Mouse (Mus musculus): ENCODE measurements around the gene Fsd2. TPM values are rescaled to one million over a fixed set of nuclear protein-coding genes. Genes with fewer than 3 reads are reported as not detected.

The Fsd2 gene
- polyA plus RNA-seq, 1 experiment = 18.0 TPM

DNA sequence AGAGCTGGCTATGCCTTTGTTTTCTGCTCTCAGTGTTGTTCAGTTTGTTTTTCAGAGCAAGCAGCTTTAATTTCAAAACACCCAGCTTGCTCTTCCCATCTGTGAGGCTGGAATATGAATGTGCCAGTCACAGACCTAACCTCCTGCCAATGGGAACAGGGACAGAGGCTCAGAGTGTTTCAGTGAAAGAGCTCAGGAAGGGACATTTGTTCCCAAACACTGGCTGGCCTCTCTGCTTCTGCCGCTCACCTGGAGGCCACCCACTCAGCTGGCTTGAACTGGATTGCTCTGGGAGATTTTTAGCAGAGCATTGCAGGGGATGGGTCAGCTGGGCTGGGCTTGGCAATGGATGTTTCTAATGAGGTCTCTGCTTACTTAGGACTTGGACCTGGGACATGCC lies 25.7 kb downstream of the Fsd2 start:
- H3K4me3 ChIP-seq (ENCODE audit: insufficient read depth, low read depth, low read length) = no peak overlapping the region
- peaks cover 14% of the 10 kb centered on the region for H3K4me1 ChIP-seq (ENCODE audit: control insufficient read depth, insufficient read depth, insufficient read length, low read length)
- peak overlapping the region; percentile 49 for H3K27ac ChIP-seq (replicated peaks; ENCODE audit: low read depth, low read length)

DNA sequence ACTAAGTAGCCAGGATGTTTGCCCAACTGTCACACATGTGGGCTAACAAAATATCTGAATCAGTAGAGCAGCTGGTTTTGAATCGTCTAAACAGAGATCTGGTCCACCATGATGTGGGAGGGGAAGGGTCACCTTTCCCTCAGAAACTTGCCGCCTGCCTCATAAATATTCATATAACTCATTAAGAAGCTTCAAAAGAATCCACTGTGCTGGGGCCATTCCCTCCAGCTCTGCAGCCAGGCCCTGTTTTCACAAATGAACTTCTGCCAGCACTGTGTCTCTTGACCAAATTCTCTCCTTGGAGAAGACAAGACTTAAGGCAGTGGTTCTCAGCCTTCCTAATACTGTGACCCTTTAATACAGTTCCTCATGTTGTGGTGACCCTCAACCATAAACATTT lies 27.2 kb downstream of the Fsd2 start:
- Histone ChIP-seq H3K4me3 (ENCODE audit: insufficient read depth, low read depth, low read length) (no peak overlapping the region), H3K4me1 (ENCODE audit: control insufficient read depth, insufficient read depth, insufficient read length, low read length) (peaks cover 14% of the 10 kb centered on the region)

DNA sequence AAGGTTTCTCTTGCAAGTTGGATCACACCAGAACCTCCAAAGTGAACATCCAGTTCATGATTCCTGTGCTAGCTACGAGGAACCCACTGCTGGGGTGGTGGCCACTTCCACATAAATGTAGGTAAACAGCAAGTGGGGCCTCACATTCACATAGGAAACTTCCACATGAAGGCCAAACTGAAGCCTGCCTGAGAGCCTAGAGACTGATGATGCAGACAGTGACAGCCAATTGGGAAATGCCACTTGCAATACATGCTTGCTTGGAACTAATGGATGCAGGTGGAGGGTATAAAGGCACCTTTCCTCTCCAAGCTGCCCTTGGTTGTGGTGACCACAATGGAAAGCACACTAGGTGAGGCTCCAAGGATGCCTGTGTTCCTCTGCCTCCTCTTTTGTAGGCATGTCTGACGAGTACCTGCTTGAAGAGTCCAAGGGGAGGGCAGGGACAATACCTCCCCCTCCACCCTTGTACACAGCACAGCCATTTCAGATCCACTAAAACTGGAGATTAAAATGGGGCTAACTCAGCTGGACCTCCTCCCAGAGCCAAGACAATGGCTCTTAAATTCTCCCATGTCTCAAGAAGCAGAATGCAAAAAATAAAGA lies 28.6 kb downstream of the Fsd2 start:
- H3K4me1 ChIP-seq (ENCODE audit: control insufficient read depth, insufficient read depth, insufficient read length, low read length) = peaks cover 12% of the 10 kb centered on the region
- H3K27ac ChIP-seq (replicated peaks; ENCODE audit: low read depth, low read length) = no peak overlapping the region
- no peak overlapping the region for H3K4me3 ChIP-seq (ENCODE audit: insufficient read depth, low read depth, low read length)

More for the DNA sequence above, 27.2 kb downstream of the Fsd2 start:
- H3K27ac ChIP-seq (replicated peaks; ENCODE audit: low read depth, low read length) = no peak overlapping the region

DNA sequence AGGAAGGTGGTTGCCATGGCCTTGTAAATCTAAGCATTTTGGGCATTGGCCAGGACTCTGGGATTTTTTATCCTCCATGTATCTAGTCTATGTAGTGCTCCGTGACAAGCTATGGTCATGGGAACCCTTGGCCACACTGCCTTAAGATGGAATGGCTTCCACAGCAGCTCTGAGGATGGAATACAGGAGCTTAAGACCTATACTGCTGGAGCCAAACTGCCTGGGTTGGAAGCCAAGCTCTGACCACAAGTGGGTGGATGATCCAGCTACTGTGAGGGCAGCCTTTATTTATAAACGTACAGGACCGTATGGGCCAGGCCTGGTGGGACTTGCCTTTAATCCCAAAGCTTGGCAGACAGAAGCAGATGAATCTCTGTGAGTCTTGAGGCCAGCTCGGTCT lies 30.3 kb downstream of the Fsd2 start:
- no peak overlapping the region for H3K27ac ChIP-seq (replicated peaks; ENCODE audit: low read depth, low read length)
- H3K4me3 ChIP-seq (ENCODE audit: insufficient read depth, low read depth, low read length) = no peak overlapping the region
- peaks cover 4% of the 10 kb centered on the region; the same call in 1 of the 2 replicates for H3K4me1 ChIP-seq (ENCODE audit: control insufficient read depth, insufficient read depth, insufficient read length, low read length)

DNA sequence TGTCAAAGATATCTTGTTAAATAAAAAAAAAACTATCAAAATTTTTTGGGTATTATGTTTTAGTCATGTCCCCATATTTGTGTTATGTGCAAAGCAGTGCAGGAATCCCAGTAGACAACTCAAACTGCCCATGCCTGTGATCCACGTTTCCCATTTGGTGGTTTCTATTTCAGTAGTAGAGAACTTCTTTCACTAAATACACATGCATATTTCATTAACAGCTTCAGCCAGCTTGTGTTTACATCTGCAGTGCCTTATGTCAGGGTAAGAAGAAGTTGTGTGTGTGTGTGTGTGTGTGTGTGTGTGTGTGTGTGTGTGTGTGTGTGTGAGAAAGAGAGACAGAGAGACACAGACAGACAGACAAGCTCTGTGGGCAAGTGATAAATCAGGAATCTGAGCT lies 35.3 kb downstream of the Fsd2 start:
- H3K27ac ChIP-seq (replicated peaks; ENCODE audit: low read depth, low read length) = no peak overlapping the region
- no peak overlapping the region for H3K4me3 ChIP-seq (ENCODE audit: insufficient read depth, low read depth, low read length)

DNA sequence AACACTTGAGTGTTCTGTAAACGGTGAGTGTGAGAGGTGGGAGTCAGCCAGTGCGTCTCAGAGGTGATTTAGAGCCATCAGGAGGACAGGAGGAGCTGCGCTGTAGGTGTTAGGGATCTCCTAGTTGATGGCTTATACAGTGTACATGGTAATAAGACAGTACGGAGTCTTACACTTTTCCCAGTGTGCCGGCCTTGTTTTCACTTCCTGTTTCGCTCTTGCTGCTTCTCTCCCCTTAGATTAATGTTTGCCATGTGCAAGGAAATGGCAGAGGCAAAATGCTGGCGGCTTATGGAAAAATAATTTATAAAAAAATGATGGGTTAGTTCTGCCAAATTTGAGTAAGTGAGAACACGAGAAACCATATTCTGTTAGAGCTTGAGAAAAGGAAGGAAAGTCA lies 37.8 kb downstream of the Fsd2 start:
- H3K4me1 ChIP-seq (ENCODE audit: control insufficient read depth, insufficient read depth, insufficient read length, low read length) = no peaks in the 10 kb centered on the region
- H3K27ac ChIP-seq (replicated peaks; ENCODE audit: low read depth, low read length) = no peak overlapping the region
- no peak overlapping the region for H3K4me3 ChIP-seq (ENCODE audit: insufficient read depth, low read depth, low read length)

More for the DNA sequence above, 35.3 kb downstream of the Fsd2 start:
- H3K4me1 ChIP-seq (ENCODE audit: control insufficient read depth, insufficient read depth, insufficient read length, low read length) = no peaks in the 10 kb centered on the region

DNA sequence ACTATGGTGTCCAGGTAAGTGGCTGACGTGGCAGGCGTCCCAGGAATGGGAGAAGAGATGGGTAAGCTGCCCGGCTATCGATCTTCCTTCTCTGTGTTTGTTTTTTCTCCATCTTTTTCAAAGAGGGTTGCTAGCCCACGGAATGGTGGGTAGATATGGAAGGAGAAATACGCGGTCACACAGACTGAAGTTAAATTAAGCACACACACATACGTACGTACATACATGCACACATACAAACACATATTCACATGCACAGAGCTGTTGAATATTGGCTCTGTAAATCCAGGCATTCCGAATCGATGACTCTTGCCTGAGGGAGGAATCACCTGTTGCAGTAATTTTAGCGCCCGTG lies 43.1 kb downstream of the Fsd2 start:
- peak overlapping the region; percentile 88 for H3K4me3 ChIP-seq (ENCODE audit: insufficient read depth, low read depth, low read length)
- H3K4me1 ChIP-seq (ENCODE audit: control insufficient read depth, insufficient read depth, insufficient read length, low read length) = no peaks in the 10 kb centered on the region
- peak overlapping the region; percentile 80 for H3K27ac ChIP-seq (replicated peaks; ENCODE audit: low read depth, low read length)

DNA sequence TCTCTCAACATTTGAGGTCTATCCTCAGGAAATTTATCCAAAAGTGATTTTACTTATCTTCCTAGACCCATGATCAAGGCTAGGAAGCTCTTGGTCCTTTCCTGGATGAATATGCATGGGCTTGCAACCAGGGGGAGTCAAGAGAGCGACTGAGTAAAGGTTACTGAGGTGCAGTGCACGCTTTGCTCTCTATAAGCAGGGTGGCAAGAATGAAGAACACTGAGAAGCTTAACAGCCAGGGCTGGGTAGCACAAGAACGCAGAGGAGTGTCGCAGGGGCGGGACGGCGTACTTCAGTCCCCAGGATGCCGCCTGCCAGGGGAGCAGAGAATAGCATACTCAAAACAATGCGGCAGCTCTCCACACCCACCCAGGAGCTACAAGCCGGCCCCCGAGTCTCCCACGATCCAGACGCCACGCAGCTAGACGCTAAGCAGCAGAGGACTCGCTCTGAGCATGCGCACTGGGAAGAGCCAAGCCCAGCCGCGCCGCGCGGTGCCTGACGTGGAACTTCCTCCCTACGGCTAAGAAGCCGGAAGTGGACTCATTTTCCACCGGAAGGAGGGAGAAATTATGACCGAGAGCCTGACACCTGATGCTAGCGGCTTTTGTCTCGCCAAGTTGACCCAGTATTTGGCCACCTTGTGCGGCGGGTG lies 43.6 kb downstream of the Fsd2 start:
- no peaks in the 10 kb centered on the region for H3K4me1 ChIP-seq (ENCODE audit: control insufficient read depth, insufficient read depth, insufficient read length, low read length)
- peak overlapping the region; percentile 88 for H3K4me3 ChIP-seq (ENCODE audit: insufficient read depth, low read depth, low read length)
- peak overlapping the region; percentile 85 for H3K27ac ChIP-seq (replicated peaks; ENCODE audit: low read depth, low read length)

DNA sequence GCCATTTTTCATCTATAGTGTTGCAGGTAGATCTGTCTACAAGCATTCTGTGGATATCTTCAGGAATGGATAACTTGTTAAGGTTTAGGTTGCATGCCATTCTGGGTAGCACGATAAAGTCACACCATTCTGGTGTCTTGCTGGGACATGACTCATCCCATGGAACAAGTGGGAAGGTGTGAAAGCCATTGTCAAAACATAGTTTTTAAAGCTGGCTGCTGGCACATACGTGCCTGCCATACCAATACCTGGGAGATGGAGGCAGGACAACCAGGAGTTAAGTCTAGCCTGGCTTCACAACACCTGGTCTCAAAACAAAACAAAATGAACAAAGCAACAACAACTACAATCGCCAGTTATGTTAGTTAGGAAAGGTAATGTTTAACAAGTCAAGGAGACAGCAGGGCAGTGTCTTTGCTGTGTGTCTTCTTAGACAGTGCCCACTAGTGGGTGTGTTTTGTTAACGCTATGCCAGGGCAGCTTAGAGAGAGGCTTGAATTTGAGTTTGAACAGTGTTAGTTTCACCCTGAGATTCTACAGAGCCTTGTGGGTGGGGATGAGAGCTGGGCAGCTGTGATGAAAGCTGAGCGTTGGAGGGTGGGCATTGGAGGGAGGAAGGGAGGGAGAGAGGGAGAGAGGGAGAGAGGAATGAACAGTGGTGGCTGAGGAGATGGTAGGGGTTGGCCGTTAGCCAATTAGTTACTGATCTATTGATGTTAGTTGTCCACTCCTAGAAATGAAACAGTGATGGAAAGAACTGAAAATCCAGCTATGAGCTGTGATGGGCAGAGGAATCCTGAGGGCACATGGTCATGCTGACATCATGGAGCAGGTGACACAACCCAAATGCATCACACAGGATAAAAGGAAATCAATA lies 50.4 kb downstream of the Fsd2 start:
- no peaks in the 10 kb centered on the region for H3K4me1 ChIP-seq (ENCODE audit: control insufficient read depth, insufficient read depth, insufficient read length, low read length)
- no peak overlapping the region for H3K4me3 ChIP-seq (ENCODE audit: insufficient read depth, low read depth, low read length)
- H3K27ac ChIP-seq (replicated peaks; ENCODE audit: low read depth, low read length) = no peak overlapping the region

DNA sequence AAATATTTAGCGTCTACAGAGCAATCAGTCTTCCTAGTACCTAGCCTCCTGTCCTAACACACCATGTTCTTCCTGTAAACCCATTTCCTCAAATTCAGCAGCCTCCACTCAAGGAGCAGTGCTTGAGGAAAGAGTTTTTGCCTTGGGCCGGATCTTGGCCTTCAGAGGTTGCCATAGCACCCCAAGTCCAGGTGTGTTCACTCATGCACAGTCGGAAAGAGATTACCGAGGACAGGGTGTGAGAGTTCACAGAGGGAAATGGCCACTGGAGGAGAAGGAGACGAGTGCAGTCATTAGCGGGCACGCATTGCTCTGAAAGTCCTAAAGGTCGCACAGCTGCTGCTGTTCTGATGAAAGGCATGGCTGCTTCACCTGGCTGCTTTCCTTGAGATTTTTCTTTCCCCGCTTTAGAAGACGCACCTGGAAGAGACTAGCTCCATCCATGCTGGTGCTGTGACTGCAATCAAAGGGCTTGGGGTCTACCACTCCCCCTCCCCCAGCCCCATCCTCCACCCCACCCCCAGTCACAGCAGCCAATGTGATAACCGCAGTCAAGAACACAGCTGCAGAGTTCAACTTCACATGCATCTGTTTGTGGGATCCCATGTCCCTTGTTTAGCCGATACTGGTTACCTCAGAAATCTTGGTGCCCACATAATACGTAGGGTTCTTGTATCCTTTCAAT lies 51.7 kb downstream of the Fsd2 start:
- no peak overlapping the region for H3K27ac ChIP-seq (replicated peaks; ENCODE audit: low read depth, low read length)
- H3K4me3 ChIP-seq (ENCODE audit: insufficient read depth, low read depth, low read length) = no peak overlapping the region
- no peaks in the 10 kb centered on the region for H3K4me1 ChIP-seq (ENCODE audit: control insufficient read depth, insufficient read depth, insufficient read length, low read length)

DNA sequence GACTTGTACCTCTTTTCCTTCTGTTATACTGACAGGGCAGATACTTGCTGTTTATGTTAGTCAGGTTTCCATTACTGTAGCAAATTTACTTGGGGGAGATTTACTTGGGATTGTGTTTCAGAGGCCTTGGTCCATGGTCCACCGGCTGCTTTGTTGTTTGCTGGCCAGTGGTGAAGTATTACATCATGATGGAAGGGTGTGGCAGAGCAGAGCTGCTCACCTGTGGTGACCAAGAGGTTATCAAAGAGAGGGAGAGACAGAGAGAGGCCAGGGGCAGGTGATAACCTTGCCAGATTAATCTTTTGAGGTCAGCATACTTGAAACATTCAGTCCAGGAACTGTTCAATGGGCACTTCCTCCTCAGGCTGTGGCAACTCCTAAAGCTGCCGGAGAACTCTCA lies 65.7 kb downstream of the Fsd2 start:
- no peaks in the 10 kb centered on the region for H3K4me1 ChIP-seq (ENCODE audit: control insufficient read depth, insufficient read depth, insufficient read length, low read length)
- no peak overlapping the region for H3K27ac ChIP-seq (replicated peaks; ENCODE audit: low read depth, low read length)
- no peak overlapping the region for H3K4me3 ChIP-seq (ENCODE audit: insufficient read depth, low read depth, low read length)

DNA sequence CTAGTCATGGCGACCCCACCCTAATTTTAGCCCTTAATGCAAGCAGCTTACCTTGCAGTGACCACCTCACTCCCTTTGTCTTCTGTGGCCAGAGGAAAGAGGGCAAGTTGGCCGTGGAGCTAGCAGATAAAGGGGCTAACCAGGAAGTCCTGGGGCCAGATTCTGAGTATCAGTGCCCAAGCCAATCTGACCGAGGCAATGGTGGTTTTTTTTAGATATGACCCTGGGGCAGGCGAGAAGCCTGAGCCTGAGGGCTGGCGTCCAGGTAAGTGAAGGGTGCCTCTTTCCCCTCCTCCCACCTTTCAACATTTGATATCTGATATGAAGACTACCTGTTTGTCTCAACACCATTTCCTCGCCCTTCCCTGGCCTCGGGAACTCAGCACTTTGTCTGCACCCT lies 68.6 kb downstream of the Fsd2 start, which contains the start of gene BC048679:
TSS of gene BC048679 (minus strand) at position 101 of the 400 bp plus-strand sequence.
- H3K4me1 ChIP-seq (ENCODE audit: control insufficient read depth, insufficient read depth, insufficient read length, low read length) = 0 out of 2 replicates have a peak, but pooled peaks cover 2% of the 10 kb centered on the region
- no peak within 1 kb of the TSS for H3K27ac ChIP-seq (replicated peaks; ENCODE audit: low read depth, low read length)
- no peak within 1 kb of the TSS for H3K4me3 ChIP-seq (ENCODE audit: insufficient read depth, low read depth, low read length)

DNA sequence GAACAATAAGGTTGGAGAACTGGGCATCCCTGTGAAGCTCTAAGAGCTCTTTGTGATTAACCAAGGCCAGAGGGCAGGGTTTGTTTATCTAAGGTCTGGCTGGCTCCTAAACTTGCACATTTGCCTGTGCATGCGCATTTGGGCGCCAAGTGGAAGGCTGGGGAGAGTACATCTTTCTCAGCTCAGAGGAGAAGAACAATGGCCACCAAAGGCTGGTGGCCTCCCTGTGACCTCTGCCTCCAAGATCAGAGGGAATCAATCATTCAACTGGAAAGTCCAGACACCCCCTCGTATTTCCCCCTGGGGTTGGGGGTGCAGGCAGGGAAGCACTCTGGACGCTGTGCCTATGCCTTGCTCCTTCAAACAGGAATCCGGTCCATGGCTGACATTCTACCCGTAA lies 69.6 kb downstream of the Fsd2 start:
- H3K4me1 ChIP-seq (ENCODE audit: control insufficient read depth, insufficient read depth, insufficient read length, low read length) = 0 out of 2 replicates have a peak, but pooled peaks cover 2% of the 10 kb centered on the region
- H3K27ac ChIP-seq (replicated peaks; ENCODE audit: low read depth, low read length) = no peak overlapping the region
- H3K4me3 ChIP-seq (ENCODE audit: insufficient read depth, low read depth, low read length) = no peak overlapping the region

DNA sequence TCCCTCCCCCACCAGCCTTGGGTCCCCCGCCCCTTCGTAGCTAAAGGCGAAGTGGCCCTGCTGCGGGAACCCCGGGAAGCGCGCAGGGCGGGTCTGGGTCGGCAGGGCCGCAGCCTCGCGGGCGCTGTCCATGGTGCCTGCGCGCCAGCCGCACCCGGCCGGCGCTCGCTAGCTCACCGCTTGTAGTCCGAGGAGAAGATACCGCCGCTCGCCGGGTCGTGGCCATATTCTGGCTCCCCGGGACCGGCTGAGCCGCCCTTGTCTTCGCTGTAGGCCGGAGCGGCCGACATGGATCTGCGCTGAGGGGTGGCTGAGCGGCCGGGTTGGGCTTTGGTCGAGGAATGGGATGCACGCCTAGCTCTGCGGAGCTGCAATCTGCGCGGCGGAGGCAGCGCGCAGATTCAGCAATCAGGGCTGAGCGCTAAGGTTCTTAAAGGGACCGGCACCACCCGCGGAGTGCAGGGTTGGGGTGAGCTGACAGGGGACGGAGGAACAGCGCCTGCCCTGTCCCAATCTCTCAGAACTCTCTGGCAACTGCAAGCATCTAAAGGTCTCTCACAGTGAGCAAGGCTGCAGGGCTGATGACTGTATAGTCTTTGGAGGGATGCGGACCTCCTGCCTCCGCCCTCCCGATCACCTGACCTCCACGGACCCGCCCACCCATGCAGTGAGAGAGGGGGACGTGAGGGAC lies 73.3 kb downstream of the Fsd2 start, which contains the start of gene Ap3b2:
TSS of gene Ap3b2 (minus strand) at position 595 of the 691 bp plus-strand sequence.
- H3K4me1 ChIP-seq (ENCODE audit: control insufficient read depth, insufficient read depth, insufficient read length, low read length) = 0 out of 2 replicates have a peak, but pooled peaks cover 2% of the 10 kb centered on the region
- no peak within 1 kb of the TSS for H3K27ac ChIP-seq (replicated peaks; ENCODE audit: low read depth, low read length)
- peak within 1 kb of the TSS; percentile 63 for H3K4me3 ChIP-seq (ENCODE audit: insufficient read depth, low read depth, low read length)
